Mouse (Mus musculus) stomach, embryonic 14.5 days (tissue): Measurements from ENCODE around the gene Atp5h. TPM values are rescaled to one million over a fixed set of nuclear protein-coding genes. Genes with fewer than 3 reads are reported as not detected.
A peak's percentile ranks its signal among the peaks of the same experiment; 100 is the strongest.

ENCODE experiments used
- ATAC-seq: fragments of 200-750 bp; cut with Nextera tagmentation; 2 replicates; pipeline ENCODE4 v1.8.0; 2017; ENCODE audit warnings: low read depth, moderate TSS enrichment; ENCODE audit not compliant: insufficient number of reproducible peaks, insufficient read depth, low FRiP score
- H3K27ac ChIP-seq: fragments of 300-500 bp; sonication (generic); 2 replicates; pipeline ENCODE4 v1.5.1; 2014; ENCODE audit warnings: mild to moderate bottlenecking, low read length, moderate library complexity, mixed read lengths
- H3K27me3 ChIP-seq: fragments of 300-500 bp; sonication (generic); 2 replicates; pipeline ENCODE4 v1.6.1; 2014; ENCODE audit warnings: low read length, control low read depth, mixed read lengths; ENCODE audit not compliant: control insufficient read depth, insufficient read depth
- H3K36me3 ChIP-seq: fragments of 300-500 bp; sonication (generic); 2 replicates; pipeline ENCODE4 v1.6.1; 2014; ENCODE audit warnings: mild to moderate bottlenecking, control low read depth, low read length, moderate library complexity, mixed read lengths; ENCODE audit not compliant: control insufficient read depth, insufficient read depth
- H3K4me1 ChIP-seq: fragments of 300-500 bp; sonication (generic); 2 replicates; pipeline ENCODE4 v1.6.1; 2014; ENCODE audit warnings: low read length, control low read depth, mixed read lengths; ENCODE audit not compliant: control insufficient read depth, insufficient read depth
- H3K4me2 ChIP-seq: fragments of 300-500 bp; sonication (generic); replicated peaks from 2 replicates; pipeline ENCODE4 v1.6.1; 2014; ENCODE audit warnings: low read depth, low read length, control low read depth
- H3K4me3 ChIP-seq: fragments of 300-500 bp; sonication (generic); 2 replicates; pipeline ENCODE4 v1.5.1; 2014; ENCODE audit warnings: low read depth, low read length, control low read depth
- H3K9ac ChIP-seq: fragments of 300-500 bp; sonication (generic); replicated peaks from 2 replicates; pipeline ENCODE4 v1.6.1; 2014; ENCODE audit warnings: low read depth, mild to moderate bottlenecking, control low read depth, low read length, moderate library complexity, mixed read lengths
- H3K9me3 ChIP-seq: fragments of 300-500 bp; sonication (generic); 2 replicates; pipeline ENCODE4 v1.6.1; 2016; ENCODE audit warnings: low read depth, low read length, control low read depth; ENCODE audit not compliant: control insufficient read depth
- WGBS: fragments of 180-500 bp; shearing (Covaris S2); extraction: QIAGEN DNeasy Blood & Tissue Kit; methylation state at CpG from one replicate; pipeline ENCODE4 v1.1.7; 2014; 5-methylcytosine and 5-hydroxymethylcytosine counted together
- polyA plus RNA-seq: library from polyadenylated mRNA; unstranded; fragments of >200 nt; fragmentation: Nextera tagmentation; extraction: Ambion mirVana; gene quantifications from 2 replicates; pipeline ENCODE4 v1.2.1, GENCODE M21; 2014

Gene Atp5h
- polyA plus RNA-seq, 1 experiment from 2014 or later, result 848 TPM

- H3K9ac ChIP-seq, result no peak overlapping the region
- H3K27me3 ChIP-seq, result 0 out of 2 replicates have a peak, but pooled peaks cover 3% of the 10 kb centered on the region
- 0 out of 2 replicates have a peak, but pooled peaks cover 9% of the 10 kb centered on the region for H3K4me1 ChIP-seq
- H3K27ac ChIP-seq, result no peak overlapping the region
- peak overlapping the region; percentile 17 for H3K4me3 ChIP-seq
- no peaks in the 10 kb centered on the region for H3K36me3 ChIP-seq
- peak overlapping the region; percentile 53 for H3K4me2 ChIP-seq
- H3K9me3 ChIP-seq, result no peaks in the 10 kb centered on the region
- peak; percentile 59; the same call in 1 of the 2 replicates for ATAC-seq
- 2% methylated on average over 30 of the region's 30 CpGs for WGBS
These were observed 45.7 kb downstream of the Atp5h start for GRCm38 (mm10) chr11:115373805-115374694.

GRCm38 (mm10) chr11:115372737-115373136 is 47.0 kb downstream of the Atp5h start:
- Histone ChIP-seq H3K4me1 (0 out of 2 replicates have a peak, but pooled peaks cover 9% of the 10 kb centered on the region), H3K9me3 (no peaks in the 10 kb centered on the region), H3K4me2 (no peak overlapping the region), H3K9ac (no peak overlapping the region), H3K4me3 (no peak overlapping the region), H3K27ac (no peak overlapping the region), H3K27me3 (peaks cover 7% of the 10 kb centered on the region; the same call in 1 of the 2 replicates), H3K36me3 (no peaks in the 10 kb centered on the region)
- 54% methylated on average over 2 of the region's 2 CpGs for WGBS
- no peak for ATAC-seq

- 0 out of 2 replicates have a peak, but pooled peaks cover 12% of the 10 kb centered on the region for H3K4me1 ChIP-seq
- H3K27me3 ChIP-seq, result peaks cover 10% of the 10 kb centered on the region; the same call in 1 of the 2 replicates
- H3K4me3 ChIP-seq, result no peak overlapping the region
- peak; percentile 42; the same call in 1 of the 2 replicates for ATAC-seq
- H3K4me2 ChIP-seq, result no peak overlapping the region
- no peak overlapping the region for H3K27ac ChIP-seq
- 49% methylated on average over 1 of the region's 1 CpGs for WGBS
- H3K36me3 ChIP-seq, result no peaks in the 10 kb centered on the region
- no peaks in the 10 kb centered on the region for H3K9me3 ChIP-seq
- H3K9ac ChIP-seq, result no peak overlapping the region
These were observed 47.7 kb downstream of the Atp5h start for GRCm38 (mm10) chr11:115372015-115372414.

DNA sequence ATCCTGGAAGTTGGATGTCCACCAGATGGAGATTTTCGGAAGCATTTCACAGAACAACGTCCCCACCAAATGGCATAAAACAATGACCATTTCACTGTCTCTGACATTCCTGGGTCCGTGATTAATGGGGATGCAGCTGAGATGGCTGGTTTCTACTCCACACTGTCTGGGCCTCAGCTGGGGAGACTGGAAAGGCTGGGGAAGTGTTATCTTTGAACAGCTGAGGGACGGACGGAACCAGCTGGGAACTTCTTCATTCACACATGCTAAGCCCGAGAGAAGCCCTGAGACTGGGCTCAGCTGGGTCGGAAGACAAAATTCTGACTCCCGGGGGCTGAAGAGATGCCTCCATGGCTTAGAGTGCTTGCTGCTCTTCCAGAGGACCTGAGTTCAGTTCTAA is 48.4 kb downstream of the Atp5h start:
- Histone ChIP-seq H3K4me1 (0 out of 2 replicates have a peak, but pooled peaks cover 16% of the 10 kb centered on the region), H3K4me3 (no peak overlapping the region), H3K9me3 (no peaks in the 10 kb centered on the region), H3K27me3 (peaks cover 14% of the 10 kb centered on the region), H3K9ac (no peak overlapping the region), H3K36me3 (no peaks in the 10 kb centered on the region), H3K27ac (no peak overlapping the region), H3K4me2 (no peak overlapping the region)
- 54% methylated on average over 8 of the region's 8 CpGs for whole genome bisulfite sequencing
- ATAC-seq, result no peak

GRCm38 (mm10) chr11:115370368-115370767 is 49.4 kb downstream of the Atp5h start:
- Histone ChIP-seq H3K9me3 (no peaks in the 10 kb centered on the region), H3K36me3 (no peaks in the 10 kb centered on the region), H3K4me2 (no peak overlapping the region), H3K9ac (no peak overlapping the region), H3K4me1 (0 out of 2 replicates have a peak, but pooled peaks cover 16% of the 10 kb centered on the region), H3K4me3 (no peak overlapping the region), H3K27ac (no peak overlapping the region), H3K27me3 (peaks cover 15% of the 10 kb centered on the region)
- WGBS, result 50% methylated on average over 7 of the region's 7 CpGs
- no peak for ATAC-seq

DNA sequence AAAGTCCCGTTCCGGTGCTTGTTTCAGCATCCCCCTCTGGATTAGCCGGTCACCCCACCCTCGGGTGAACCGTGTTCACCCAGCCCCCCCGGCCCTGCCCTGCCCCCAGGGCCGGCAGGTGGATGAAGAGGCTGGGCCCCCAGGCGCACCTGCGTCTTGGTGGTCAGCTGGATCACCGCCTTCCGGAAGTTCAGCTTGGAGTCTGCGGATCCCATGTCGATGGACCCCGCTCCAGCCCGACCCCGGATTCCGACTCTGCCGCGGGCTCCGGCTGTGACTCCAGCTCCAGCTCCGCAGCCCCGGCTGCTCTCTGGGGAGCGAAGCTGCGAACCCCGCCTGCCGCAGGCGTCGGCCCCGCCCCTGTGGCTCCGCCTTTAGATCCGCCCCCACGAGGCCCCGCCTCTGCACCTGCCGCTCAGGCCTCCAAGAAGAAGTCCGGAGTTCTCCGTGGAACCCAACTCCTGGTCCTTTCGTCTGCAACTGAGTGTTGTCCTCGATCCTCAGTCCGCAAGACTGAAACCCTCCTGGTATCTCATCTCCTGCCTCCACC is 52.3 kb downstream of the Atp5h start, which contains the start of gene Hid1:
Hid1 (minus strand) TSS at position 362 of the 550 bp plus-strand sequence.
- Histone ChIP-seq H3K9ac (0 out of 2 replicates have a peak within 1 kb of the TSS, but pooled peaks have one; percentile 4), H3K36me3 (no peaks in the 10 kb centered on the region), H3K27me3 (peaks cover 12% of the 10 kb centered on the region), H3K4me2 (peak within 1 kb of the TSS; percentile 55), H3K27ac (peak within 1 kb of the TSS; percentile 16; the same call in 1 of the 2 replicates), H3K4me1 (0 out of 2 replicates have a peak, but pooled peaks cover 8% of the 10 kb centered on the region), H3K9me3 (no peaks in the 10 kb centered on the region), H3K4me3 (peak within 1 kb of the TSS; percentile 37)
- WGBS, result under 1% methylated on average over 39 of the region's 39 CpGs
- ATAC-seq, result peak; percentile 78

- H3K4me2 ChIP-seq, result peak overlapping the region; percentile 55
- ATAC-seq, result 0 out of 2 replicates have a peak, but pooled peaks have one; percentile 24
- whole genome bisulfite sequencing, result 5% methylated on average over 27 of the region's 28 CpGs
- H3K27ac ChIP-seq, result peak overlapping the region; percentile 16; the same call in 1 of the 2 replicates
- H3K27me3 ChIP-seq, result peaks cover 12% of the 10 kb centered on the region
- H3K4me3 ChIP-seq, result peak overlapping the region; percentile 37
- 0 out of 2 replicates have a peak, but pooled peaks cover 8% of the 10 kb centered on the region for H3K4me1 ChIP-seq
- 0 out of 2 replicates have a peak overlapping the region, but pooled peaks have one; percentile 4 for H3K9ac ChIP-seq
- no peaks in the 10 kb centered on the region for H3K36me3 ChIP-seq
- H3K9me3 ChIP-seq, result no peaks in the 10 kb centered on the region
These were observed 52.9 kb downstream of the Atp5h start for GRCm38 (mm10) chr11:115366706-115367394.
